Mouse (Mus musculus) CD4-positive, CD25-positive, alpha-beta regulatory T cell, adult 2 months (primary cell): ENCODE results near the gene Hcn2.
"Not testable (repeated sequence)": the region's sequence is repeated elsewhere in the genome, so short reads cannot be mapped to it uniquely, and the experiment has no call there.

Experiments used
- DNase-seq: peaks from one replicate; pipeline ENCODE4 v3.0.0-alpha.2; 2012; ENCODE audit warnings: low read depth, low spot score

The Hcn2 gene

GRCm38 (mm10) chr10:79743650-79744365, 27.4 kb downstream of the Hcn2 start:
- no peak for DNase-seq

- DNase-seq: no peak
These were observed 29.0 kb downstream of the Hcn2 start for GRCm38 (mm10) chr10:79745411-79745810.

GRCm38 (mm10) chr10:79745898-79746773, 29.7 kb downstream of the Hcn2 start, which contains the start of gene Polrmt:
Polrmt (minus strand) TSS chr10:79746581.
- peak; percentile 98 for DNase-seq

- no peak for DNase-seq
These were observed 30.3 kb downstream of the Hcn2 start for GRCm38 (mm10) chr10:79746774-79747151.

GRCm38 (mm10) chr10:79748496-79748895, 32.1 kb downstream of the Hcn2 start:
- DNase-seq: no peak

GRCm38 (mm10) chr10:79754856-79755516, 38.6 kb downstream of the Hcn2 start, which contains the start of gene Fgf22:
Fgf22 (plus strand) TSS chr10:79755076.
- peak; percentile 38 for DNase-seq

- no peak for DNase-seq
These were observed 39.4 kb downstream of the Hcn2 start for GRCm38 (mm10) chr10:79755854-79756253.

GRCm38 (mm10) chr10:79756660-79757059, 40.2 kb downstream of the Hcn2 start:
- DNase-seq: no peak

GRCm38 (mm10) chr10:79759675-79760074, 43.2 kb downstream of the Hcn2 start:
- not testable (repeated sequence) for DNase-seq

- DNase-seq: no peak
These were observed 44.2 kb downstream of the Hcn2 start for GRCm38 (mm10) chr10:79760603-79761143.

- DNase-seq: no peak
These were observed 46.4 kb downstream of the Hcn2 start for GRCm38 (mm10) chr10:79762875-79763274.

- DNase-seq: no peak
These were observed 47.8 kb downstream of the Hcn2 start for GRCm38 (mm10) chr10:79764234-79764633.

- no peak for DNase-seq
These were observed 48.9 kb downstream of the Hcn2 start for GRCm38 (mm10) chr10:79765228-79765745.

GRCm38 (mm10) chr10:79766001-79766507, 49.6 kb downstream of the Hcn2 start:
- DNase-seq: no peak

- DNase-seq: peak; percentile 99
These were observed 50.3 kb downstream of the Hcn2 start, which contains the start of gene Rnf126 for GRCm38 (mm10) chr10:79766508-79767325. Rnf126 (minus strand) TSS chr10:79766952.

- peak; percentile 80 for DNase-seq
These were observed 51.2 kb downstream of the Hcn2 start for GRCm38 (mm10) chr10:79767372-79768244.

GRCm38 (mm10) chr10:79768400-79768799, 52.0 kb downstream of the Hcn2 start:
- peak; percentile 75 for DNase-seq

- DNase-seq: no peak
These were observed 52.9 kb downstream of the Hcn2 start for GRCm38 (mm10) chr10:79769329-79769728.

- no peak for DNase-seq
These were observed 55.9 kb downstream of the Hcn2 start for GRCm38 (mm10) chr10:79772320-79772719.
